Mouse (Mus musculus) forebrain, embryonic 10.5 days (tissue): ENCODE measurements around the gene Tspan9. TPM values are rescaled to one million over a fixed set of nuclear protein-coding genes. Genes with fewer than 3 reads are reported as not detected.

ENCODE experiments used
- DNase-seq: peaks from one replicate; pipeline ENCODE4 v3.0.0-alpha.2; 2017; ENCODE audit warnings: low spot score; ENCODE audit errors: extremely low spot score
- H3K27ac ChIP-seq: fragments of 300-500 bp; sonication (generic); 2 replicates; pipeline ENCODE4 v1.5.1; 2016; ENCODE audit warnings: mild to moderate bottlenecking
- H3K27me3 ChIP-seq: fragments of 300-500 bp; sonication (generic); 2 replicates; pipeline ENCODE4 v1.6.1; 2016; ENCODE audit warnings: mild to moderate bottlenecking; ENCODE audit not compliant: poor library complexity, severe bottlenecking
- H3K36me3 ChIP-seq: fragments of 300-500 bp; sonication (generic); replicated peaks from 2 replicates; pipeline ENCODE4 v1.6.1; 2016; ENCODE audit warnings: mild to moderate bottlenecking, moderate library complexity
- H3K4me1 ChIP-seq: fragments of 300-500 bp; sonication (generic); 2 replicates; pipeline ENCODE4 v1.6.1; 2016
- H3K4me3 ChIP-seq: fragments of 300-500 bp; sonication (generic); 2 replicates; pipeline ENCODE4 v1.5.1; 2016; ENCODE audit warnings: mild to moderate bottlenecking, moderate library complexity
- H3K9me3 ChIP-seq: fragments of 300-500 bp; sonication (generic); 2 replicates; pipeline ENCODE4 v1.6.1; 2016; ENCODE audit warnings: mild to moderate bottlenecking, moderate library complexity
- WGBS: fragments of 180-500 bp; shearing (Covaris S2); methylation state at CpG from one replicate; pipeline ENCODE4 v1.1.7; 2016; 5-methylcytosine and 5-hydroxymethylcytosine counted together
- polyA plus RNA-seq: library from polyadenylated mRNA; unstranded; fragments of >200 nt; fragmentation: Nextera tagmentation; extraction: Ambion mirVana; gene quantifications from 2 replicates; pipeline ENCODE4 v1.2.1, GENCODE M21; 2016

The Tspan9 gene
- polyA plus RNA-seq, 1 experiment from 2014 or later: 39.4 TPM

GRCm38 (mm10) chr6:128078508-128078907 lies 64.9 kb downstream of the Tspan9 start:
- Histone ChIP-seq H3K4me3 (no peak overlapping the region), H3K27ac (no peak overlapping the region; the same call in 1 of the 2 replicates), H3K9me3 (no peaks in the 10 kb centered on the region), H3K4me1 (peaks cover 41% of the 10 kb centered on the region), H3K36me3 (no peaks in the 10 kb centered on the region), H3K27me3 (no peaks in the 10 kb centered on the region)
- WGBS: 73% methylated on average over 4 of the region's 4 CpGs
- no peak for DNase-seq

GRCm38 (mm10) chr6:128076104-128077020 lies 67.0 kb downstream of the Tspan9 start:
- Histone ChIP-seq H3K4me1 (peaks cover 46% of the 10 kb centered on the region), H3K36me3 (no peaks in the 10 kb centered on the region), H3K27ac (no peak overlapping the region), H3K4me3 (no peak overlapping the region), H3K9me3 (no peaks in the 10 kb centered on the region), H3K27me3 (no peaks in the 10 kb centered on the region)
- WGBS: 93% methylated on average over 21 of the region's 21 CpGs
- DNase-seq: no peak

GRCm38 (mm10) chr6:128075453-128076003 lies 67.9 kb downstream of the Tspan9 start:
- Histone ChIP-seq H3K9me3 (no peaks in the 10 kb centered on the region), H3K4me3 (no peak overlapping the region), H3K27me3 (no peaks in the 10 kb centered on the region), H3K36me3 (no peaks in the 10 kb centered on the region), H3K27ac (no peak overlapping the region), H3K4me1 (peaks cover 54% of the 10 kb centered on the region)
- 82% methylated on average over 5 of the region's 5 CpGs for WGBS
- DNase-seq: no peak

- Histone ChIP-seq H3K27ac (peak overlapping the region; percentile 62), H3K27me3 (no peaks in the 10 kb centered on the region), H3K36me3 (no peaks in the 10 kb centered on the region), H3K4me3 (no peak overlapping the region), H3K9me3 (no peaks in the 10 kb centered on the region), H3K4me1 (peaks cover 50% of the 10 kb centered on the region)
- WGBS: 75% methylated on average over 12 of the region's 12 CpGs
- no peak for DNase-seq
These were observed 72.4 kb downstream of the Tspan9 start for GRCm38 (mm10) chr6:128070921-128071558.

GRCm38 (mm10) chr6:128070072-128070872 lies 73.1 kb downstream of the Tspan9 start:
- Histone ChIP-seq H3K36me3 (no peaks in the 10 kb centered on the region), H3K27ac (peak overlapping the region; percentile 62), H3K4me3 (no peak overlapping the region), H3K9me3 (no peaks in the 10 kb centered on the region), H3K4me1 (peaks cover 55% of the 10 kb centered on the region), H3K27me3 (no peaks in the 10 kb centered on the region)
- WGBS: 86% methylated on average over 19 of the region's 19 CpGs
- DNase-seq: no peak

- no peak overlapping the region for H3K4me3 ChIP-seq
- WGBS: 93% methylated on average over 8 of the region's 8 CpGs
- H3K36me3 ChIP-seq: no peaks in the 10 kb centered on the region
- no peaks in the 10 kb centered on the region for H3K27me3 ChIP-seq
- DNase-seq: no peak
- H3K9me3 ChIP-seq: no peaks in the 10 kb centered on the region
- peaks cover 45% of the 10 kb centered on the region for H3K4me1 ChIP-seq
- no peak overlapping the region for H3K27ac ChIP-seq
These were observed 75.2 kb downstream of the Tspan9 start for GRCm38 (mm10) chr6:128068144-128068543.

GRCm38 (mm10) chr6:128065982-128066381 lies 77.4 kb downstream of the Tspan9 start:
- H3K9me3 ChIP-seq: no peaks in the 10 kb centered on the region
- H3K4me3 ChIP-seq: no peak overlapping the region; the same call in 1 of the 2 replicates
- no peaks in the 10 kb centered on the region for H3K36me3 ChIP-seq
- peaks cover 37% of the 10 kb centered on the region for H3K4me1 ChIP-seq
- WGBS: 14% methylated on average over 7 of the region's 7 CpGs
- peak overlapping the region; percentile 79 for H3K27ac ChIP-seq
- peak; percentile 50 for DNase-seq
- H3K27me3 ChIP-seq: no peaks in the 10 kb centered on the region

GRCm38 (mm10) chr6:128063501-128063900 lies 79.9 kb downstream of the Tspan9 start:
- WGBS: 88% methylated on average over 1 of the region's 1 CpGs
- no peak for DNase-seq
- H3K4me3 ChIP-seq: no peak overlapping the region
- no peaks in the 10 kb centered on the region for H3K9me3 ChIP-seq
- H3K36me3 ChIP-seq: no peaks in the 10 kb centered on the region
- no peaks in the 10 kb centered on the region for H3K27me3 ChIP-seq
- peaks cover 28% of the 10 kb centered on the region for H3K4me1 ChIP-seq
- H3K27ac ChIP-seq: no peak overlapping the region

GRCm38 (mm10) chr6:128062784-128063183 lies 80.6 kb downstream of the Tspan9 start:
- Histone ChIP-seq H3K27me3 (no peaks in the 10 kb centered on the region), H3K4me3 (no peak overlapping the region), H3K4me1 (peaks cover 36% of the 10 kb centered on the region), H3K27ac (no peak overlapping the region), H3K9me3 (no peaks in the 10 kb centered on the region), H3K36me3 (no peaks in the 10 kb centered on the region)
- no peak for DNase-seq
- WGBS: 85% methylated on average over 6 of the region's 6 CpGs

- H3K4me1 ChIP-seq: peaks cover 33% of the 10 kb centered on the region
- no peaks in the 10 kb centered on the region for H3K27me3 ChIP-seq
- no peak overlapping the region for H3K27ac ChIP-seq
- no peak overlapping the region for H3K4me3 ChIP-seq
- no peaks in the 10 kb centered on the region for H3K9me3 ChIP-seq
- WGBS: 89% methylated on average over 13 of the region's 13 CpGs
- H3K36me3 ChIP-seq: no peaks in the 10 kb centered on the region
- no peak for DNase-seq
These were observed 81.2 kb downstream of the Tspan9 start for GRCm38 (mm10) chr6:128062216-128062615.

- no peaks in the 10 kb centered on the region for H3K27me3 ChIP-seq
These were observed 82.1 kb downstream of the Tspan9 start for GRCm38 (mm10) chr6:128061342-128061741.

GRCm38 (mm10) chr6:128058570-128058969 lies 84.8 kb downstream of the Tspan9 start:
- DNase-seq: no peak
- peaks cover 17% of the 10 kb centered on the region for H3K4me1 ChIP-seq
- no peak overlapping the region for H3K27ac ChIP-seq
- no peaks in the 10 kb centered on the region for H3K36me3 ChIP-seq
- no peaks in the 10 kb centered on the region for H3K27me3 ChIP-seq
- H3K4me3 ChIP-seq: no peak overlapping the region
- whole genome bisulfite sequencing: 45% methylated on average over 9 of the region's 9 CpGs
- no peaks in the 10 kb centered on the region for H3K9me3 ChIP-seq

More at GRCm38 (mm10) chr6:128061342-128061741, 82.1 kb downstream of the Tspan9 start:
- Histone ChIP-seq H3K4me1 (peaks cover 24% of the 10 kb centered on the region), H3K27ac (no peak overlapping the region), H3K9me3 (no peaks in the 10 kb centered on the region), H3K36me3 (no peaks in the 10 kb centered on the region), H3K4me3 (no peak overlapping the region)
- 83% methylated on average over 5 of the region's 5 CpGs for WGBS
- no peak for DNase-seq
